Mouse (Mus musculus) heart, adult 9 months (tissue): ENCODE measurements around the gene Frat1.

Experiments
- DNase-seq, 2 experiments: peaks; one replicate each; pipeline ENCODE4 v3.0.0; 2022; ENCODE audit warnings: low spot score in 2 of 2

The Frat1 gene

DNA sequence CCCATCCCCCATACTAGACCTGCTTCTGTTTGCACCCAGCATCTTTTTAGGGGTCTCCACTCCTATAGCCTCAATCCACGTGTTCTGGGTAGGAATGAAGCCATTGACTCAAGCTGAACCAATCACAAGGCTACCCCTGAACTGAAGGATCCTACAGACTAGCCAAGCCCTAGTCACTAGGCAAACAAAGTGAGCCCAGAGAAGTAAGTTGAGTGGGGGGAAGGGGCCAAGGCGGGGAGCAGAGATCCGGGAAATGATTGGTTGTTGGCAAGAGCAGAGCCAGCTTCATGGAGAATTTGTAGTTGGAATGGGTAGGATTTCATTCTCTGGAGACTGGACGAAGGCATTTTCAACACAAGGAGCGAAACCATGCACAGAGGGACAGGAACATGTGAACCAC is 12.9 kb upstream of the Frat1 start:
- DNase-seq, result no peak

DNA sequence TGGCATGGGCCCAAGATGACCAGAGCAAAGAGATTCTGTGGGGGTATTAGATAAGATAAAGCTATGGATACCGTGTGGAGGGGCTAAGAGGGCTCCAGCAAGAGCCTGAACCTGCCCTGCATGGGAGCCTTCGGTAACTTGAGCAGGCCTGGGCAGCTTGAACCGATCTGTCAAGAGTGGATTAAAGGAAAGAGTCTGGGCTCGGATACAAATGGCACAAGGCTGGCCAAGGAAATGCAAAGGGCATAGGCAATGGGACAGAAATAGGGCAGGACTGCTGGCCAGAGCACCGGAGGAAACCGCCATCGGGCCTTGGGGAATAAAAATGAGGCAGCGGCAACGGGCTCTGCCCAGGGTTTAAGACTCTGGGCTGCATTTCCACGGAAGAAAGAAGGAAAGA is 12.4 kb upstream of the Frat1 start:
- DNase-seq, result peak; percentile 22 to 41

GRCm38 (mm10) chr19:41818749-41819148 is 11.0 kb upstream of the Frat1 start:
- DNase-seq, result no peak

DNA sequence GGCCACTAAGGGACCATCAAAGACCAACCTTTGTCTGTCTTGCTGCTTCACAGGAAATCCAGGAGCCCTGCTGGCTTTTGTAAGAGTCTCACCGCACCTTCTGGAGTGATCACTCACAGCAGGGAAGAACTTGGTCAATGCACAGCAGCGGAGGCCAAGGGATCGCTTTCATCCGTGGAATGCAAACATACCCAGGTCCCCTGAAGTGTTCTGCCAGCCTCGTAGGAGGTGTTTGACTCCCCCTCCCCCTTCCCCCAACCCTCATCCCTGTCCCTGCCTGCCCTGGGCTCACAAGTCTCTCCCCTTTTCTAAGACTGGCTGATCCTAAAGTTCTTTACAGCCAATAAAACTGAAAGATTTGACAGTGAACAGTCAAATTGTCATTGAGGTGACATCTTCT is 8.3 kb upstream of the Frat1 start:
- DNase-seq, result no peak

DNA sequence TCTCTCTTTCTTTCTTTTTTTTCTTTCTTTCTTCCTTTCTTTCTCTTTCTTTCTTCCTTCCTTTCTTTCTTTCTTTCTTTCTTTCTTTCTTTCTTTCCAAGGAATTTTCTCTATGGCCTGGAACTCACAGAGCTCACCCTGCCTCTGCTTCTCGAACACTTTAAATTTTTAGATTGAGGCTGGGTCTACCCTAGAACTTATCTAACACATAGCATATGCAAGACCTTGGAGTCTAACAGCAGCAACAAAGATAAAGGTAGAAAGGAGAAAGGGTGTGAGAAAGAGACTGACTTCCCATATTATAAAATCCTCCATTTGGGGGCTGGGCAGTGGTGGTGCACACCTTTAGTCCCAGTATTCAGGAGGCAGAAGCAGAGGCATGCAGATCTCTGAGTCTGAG is 7.2 kb upstream of the Frat1 start:
- DNase-seq, result no peak

DNA sequence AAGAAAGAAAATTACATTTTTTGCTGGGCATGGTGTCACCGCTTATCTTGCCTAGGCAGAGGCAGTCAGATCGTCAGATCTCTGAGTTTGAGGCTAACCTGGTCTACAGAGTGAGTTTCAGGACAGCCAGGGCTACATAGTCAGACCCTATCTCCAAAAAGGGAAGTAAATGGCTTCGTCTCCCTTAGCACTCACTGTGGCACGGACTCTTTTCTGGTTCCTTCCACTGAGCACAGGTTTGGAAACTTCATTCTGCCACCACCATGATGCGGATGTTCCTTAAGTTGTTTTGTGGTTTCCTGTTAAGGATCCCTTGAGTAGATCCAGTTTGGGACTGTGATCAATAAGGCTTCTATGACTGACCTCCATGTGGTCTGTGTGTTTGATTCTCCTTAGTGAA is 4.8 kb upstream of the Frat1 start:
- DNase-seq, result no peak

DNA sequence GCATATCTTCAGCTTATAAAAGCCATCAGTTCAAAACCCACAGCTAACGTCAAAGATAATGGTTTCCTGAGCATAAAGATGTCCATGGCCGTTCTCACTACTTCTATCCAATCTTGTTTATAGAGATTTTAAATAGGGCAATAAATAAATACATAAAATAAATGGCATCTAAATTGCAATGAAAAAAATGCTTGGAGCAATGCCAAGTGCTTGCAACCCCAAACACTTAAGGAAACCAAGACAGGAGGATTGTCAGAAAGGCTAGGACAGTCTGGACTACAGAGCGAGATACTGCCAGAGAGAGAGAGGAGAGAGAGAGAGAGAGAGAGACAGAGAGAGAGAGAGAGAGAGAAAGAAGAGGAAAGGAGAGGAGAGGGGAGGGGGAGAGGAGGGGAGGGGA is 3.2 kb upstream of the Frat1 start:
- DNase-seq, result no peak

DNA sequence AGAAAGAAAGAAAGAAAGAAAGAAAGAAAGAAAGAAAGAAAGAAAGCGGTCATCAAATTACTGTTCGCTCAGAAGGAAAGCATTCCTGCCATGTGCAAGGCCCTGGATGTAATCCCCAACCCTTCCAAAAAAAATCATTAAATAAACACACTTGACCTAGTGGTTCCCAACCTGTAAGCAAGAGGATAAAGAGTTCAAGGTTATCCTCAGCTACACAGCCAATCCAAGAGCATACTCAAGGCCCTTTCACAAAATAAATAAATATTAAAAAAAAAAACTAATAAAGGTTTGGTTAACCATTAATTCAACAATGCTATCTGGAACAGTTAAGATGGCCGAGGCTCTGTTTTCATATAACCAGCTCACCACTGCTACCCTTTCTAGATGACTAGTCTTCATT is 829 bp upstream of the Frat1 start:
- no peak for DNase-seq

GRCm38 (mm10) chr19:41830106-41831031 is 599 bp downstream of the Frat1 start:
- DNase-seq, result peak in 1 of 2 experiments; percentile 30

DNA sequence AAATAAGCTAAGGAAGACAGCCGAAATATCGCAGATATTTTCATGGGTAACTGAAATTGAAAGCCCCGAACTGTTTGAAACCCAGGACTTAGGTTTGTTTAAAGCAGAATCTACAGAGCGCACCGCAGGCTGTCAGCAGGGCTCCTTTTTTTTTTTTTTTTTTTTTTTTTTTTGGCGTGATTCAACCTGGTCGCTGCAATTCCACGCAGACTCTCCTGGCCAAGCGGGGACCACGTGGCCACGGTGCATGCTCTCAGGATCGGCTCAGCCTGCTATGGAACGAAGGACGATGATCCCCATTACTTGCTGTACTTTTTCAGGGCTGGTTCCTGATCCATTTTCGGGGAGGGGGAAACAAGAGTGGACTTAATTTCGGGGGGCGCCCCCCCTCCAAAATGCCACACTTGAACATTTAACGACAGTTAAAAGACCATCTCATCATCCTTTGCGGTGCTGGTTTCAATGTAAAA is 1.4 kb downstream of the Frat1 start:
- DNase-seq, result no peak

DNA sequence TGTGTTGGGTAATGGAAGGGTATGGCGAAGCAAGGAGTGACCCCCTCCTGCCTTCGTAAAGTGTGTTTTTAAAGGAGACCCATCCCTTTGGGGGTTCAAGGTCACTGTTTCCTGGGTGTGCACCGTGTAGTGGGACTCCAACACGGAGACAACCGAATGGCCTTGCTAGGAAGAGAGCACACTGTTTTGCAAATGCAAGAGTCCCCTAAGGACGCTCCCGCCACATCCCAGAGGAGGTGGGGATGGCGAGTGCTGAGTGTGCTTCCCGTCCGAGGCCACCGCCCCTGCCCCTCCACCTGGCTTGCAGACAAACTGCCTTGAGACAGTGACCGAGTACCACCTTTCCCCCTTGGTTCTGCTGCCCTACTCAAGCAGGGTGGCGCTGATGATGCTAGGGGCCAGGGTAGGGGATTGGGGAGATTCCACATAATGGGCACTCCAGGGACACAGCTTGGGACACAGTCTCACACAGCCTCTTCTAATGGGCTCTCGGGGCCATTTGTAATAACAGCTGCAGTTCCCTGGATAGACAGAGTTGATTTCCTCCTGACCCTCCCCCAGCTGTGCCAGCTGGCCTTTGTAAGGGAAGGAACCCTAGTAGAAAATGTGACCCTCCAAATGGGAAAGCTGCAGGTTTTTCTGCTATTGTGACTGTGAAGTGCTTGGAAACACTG is 2.1 kb downstream of the Frat1 start:
- DNase-seq, result no peak

DNA sequence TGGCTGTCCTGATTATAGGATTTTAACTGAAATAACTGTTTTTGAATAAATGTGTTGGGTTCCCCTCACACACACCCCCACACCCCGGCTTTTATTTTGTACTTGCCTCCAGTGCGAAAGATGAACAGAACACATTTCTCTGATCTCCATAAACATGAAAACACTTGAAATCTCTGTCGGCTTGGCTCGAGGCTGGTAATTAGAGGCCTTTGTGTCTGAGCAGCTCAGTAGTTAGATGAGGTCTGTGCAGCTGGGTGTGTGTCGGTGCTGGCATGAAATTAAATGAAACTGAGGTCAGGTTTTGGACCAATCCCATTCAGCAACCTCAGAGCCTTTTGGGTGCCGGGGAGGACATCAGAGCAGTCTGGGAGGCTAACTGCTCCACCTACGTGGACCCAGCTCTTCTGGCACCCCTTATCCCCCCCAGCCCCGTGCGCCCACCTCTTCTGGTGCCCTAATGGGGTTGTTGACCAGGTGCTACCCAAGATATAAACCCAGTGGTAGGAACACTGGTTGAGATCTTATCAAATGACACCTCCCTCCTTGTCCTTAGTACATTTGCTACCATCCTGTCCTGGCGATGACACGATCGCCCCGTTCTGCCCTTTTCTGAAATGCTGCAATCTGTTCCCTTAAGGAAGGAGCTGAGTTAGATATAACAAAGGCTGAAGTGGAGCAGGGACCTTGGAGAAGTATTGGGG is 2.9 kb downstream of the Frat1 start:
- no peak for DNase-seq

DNA sequence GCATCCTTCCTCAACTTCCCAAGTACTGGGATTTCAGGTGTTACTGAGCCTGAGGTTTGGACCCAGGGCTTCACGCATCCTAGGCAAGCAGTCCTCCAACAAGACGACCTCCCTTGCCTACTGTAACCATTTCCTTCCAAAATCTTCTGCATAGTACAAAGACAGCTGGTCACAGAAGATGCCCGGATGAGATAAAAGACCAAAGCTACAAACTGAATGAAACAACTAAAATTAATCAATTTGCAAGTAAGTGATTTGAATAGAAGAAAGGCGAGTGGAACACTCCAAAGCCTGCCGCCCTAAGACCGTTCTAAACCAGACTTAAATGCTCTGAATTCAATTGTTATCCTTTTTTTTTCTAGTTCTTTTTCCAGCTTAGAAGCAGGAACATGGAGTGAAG is 5.6 kb downstream of the Frat1 start:
- no peak for DNase-seq

DNA sequence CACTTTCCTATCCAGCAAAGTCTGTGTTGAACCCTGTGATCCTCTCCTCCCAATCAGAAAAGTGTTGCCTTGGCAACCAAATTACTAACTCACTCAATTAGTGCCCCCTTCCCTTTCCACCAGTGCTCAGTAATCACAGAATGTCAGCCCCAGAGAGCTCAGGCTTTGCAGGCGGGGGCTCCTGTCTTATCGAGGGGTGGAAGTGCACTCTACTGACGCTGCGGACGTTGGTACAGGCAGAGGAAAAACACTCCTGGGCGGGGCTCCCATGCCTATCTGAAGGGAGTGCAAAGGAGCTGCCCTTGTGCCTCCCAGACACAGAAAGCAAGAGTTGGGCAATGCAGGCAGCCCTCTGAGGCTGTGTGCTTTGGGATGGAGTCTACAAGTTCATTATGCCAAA is 6.0 kb downstream of the Frat1 start:
- DNase-seq, result no peak

GRCm38 (mm10) chr19:41836719-41837118 is 6.9 kb downstream of the Frat1 start:
- DNase-seq, result no peak

- DNase-seq, result no peak
These were observed 7.6 kb downstream of the Frat1 start for GRCm38 (mm10) chr19:41837194-41837916.

DNA sequence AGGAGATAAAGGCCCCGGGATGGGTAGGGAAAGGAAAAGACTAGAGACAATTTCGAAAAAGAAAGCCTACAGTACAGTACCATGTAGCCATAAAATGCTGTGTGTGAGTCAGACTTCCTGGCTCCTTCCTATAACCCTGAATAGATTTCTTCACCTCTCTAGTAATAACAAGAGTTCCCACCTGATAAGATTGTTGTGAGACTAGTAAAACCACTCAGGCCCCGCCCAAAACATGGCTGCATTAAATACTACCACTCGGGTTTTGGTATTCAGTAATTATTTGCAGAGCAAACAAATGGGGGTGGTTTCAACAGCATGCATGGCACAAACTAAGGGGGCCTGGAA is 8.1 kb downstream of the Frat1 start:
- no peak for DNase-seq

GRCm38 (mm10) chr19:41838808-41839207 is 9.0 kb downstream of the Frat1 start:
- DNase-seq, result no peak

DNA sequence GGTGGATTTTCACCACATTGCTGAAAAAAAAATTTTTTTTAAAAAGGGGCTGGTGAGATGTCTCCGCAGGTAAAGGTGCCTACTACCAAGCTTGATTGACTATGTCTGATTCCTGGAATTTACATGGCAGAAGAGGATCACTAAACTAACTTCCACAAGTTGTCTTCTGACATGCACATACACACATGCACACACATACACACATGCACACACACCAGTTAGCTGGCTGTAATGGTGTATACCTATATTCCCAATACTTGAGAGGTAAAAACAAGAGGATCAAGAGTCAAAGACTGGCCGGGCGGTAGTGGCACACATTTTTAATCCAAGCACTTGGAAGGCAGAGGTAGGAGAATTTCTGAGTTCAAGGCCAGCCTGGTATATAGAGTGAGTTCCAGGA is 9.9 kb downstream of the Frat1 start:
- DNase-seq, result no peak

DNA sequence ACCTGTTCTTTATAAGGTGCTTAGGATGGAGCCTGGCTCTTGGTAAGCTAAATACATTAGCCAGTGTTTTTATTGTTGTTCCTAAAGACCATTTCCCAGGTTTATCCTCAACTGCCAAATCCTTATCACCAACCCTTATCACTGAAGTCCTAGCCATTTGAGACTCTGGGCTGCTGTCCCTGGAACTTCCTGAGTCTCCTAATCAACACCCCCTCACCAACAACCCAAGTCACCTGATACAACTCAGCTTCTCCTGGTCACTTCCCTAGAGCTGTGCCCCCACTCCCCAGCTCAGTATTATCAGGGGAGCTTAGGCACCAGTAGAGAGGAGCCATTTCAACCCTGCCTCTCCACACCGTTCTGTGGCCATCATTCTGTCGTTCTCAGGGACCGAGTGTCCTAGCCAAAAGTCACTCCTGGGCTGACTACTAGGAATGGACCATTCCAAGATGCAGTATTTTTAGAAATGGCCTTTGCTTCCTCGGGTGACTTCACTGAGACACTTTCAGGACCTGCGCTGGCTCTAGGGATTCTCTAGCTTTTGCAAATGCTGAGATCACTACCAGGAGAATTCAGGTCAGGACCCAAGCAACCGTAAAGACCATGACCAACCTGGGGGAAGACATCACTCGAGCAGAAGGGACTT is 11.5 kb downstream of the Frat1 start:
- DNase-seq, result no peak

GRCm38 (mm10) chr19:41842196-41842595 is 12.4 kb downstream of the Frat1 start:
- DNase-seq, result no peak
